Mouse (Mus musculus) small intestine, adult 2 months (tissue): Measurements from ENCODE around the gene Cpox. TPM values are rescaled to one million over a fixed set of nuclear protein-coding genes. Genes with fewer than 3 reads are reported as not detected.

ENCODE experiments used
- H3K27ac ChIP-seq: fragments of 200-500 bp; 2 replicates; pipeline ENCODE4 v1.5.1; 2012; ENCODE audit warnings: low read depth, low read length, control low read depth, inconsistent platforms; ENCODE audit not compliant: insufficient read depth
- H3K27me3 ChIP-seq: fragments of 200-500 bp; 2 replicates; pipeline ENCODE4 v1.6.1; 2012; ENCODE audit warnings: mild to moderate bottlenecking, moderate library complexity, low read length, inconsistent platforms; ENCODE audit not compliant: control insufficient read depth, insufficient read depth
- H3K36me3 ChIP-seq: fragments of 200-500 bp; 2 replicates; pipeline ENCODE4 v1.6.1; 2012; ENCODE audit warnings: mild to moderate bottlenecking, low read length, control low read depth, inconsistent platforms; ENCODE audit not compliant: control insufficient read depth, insufficient read depth
- H3K4me1 ChIP-seq: fragments of 200-500 bp; 2 replicates; pipeline ENCODE4 v1.6.1; 2012; ENCODE audit warnings: low read length, inconsistent platforms, mixed read lengths; ENCODE audit not compliant: control insufficient read depth, insufficient read depth, insufficient read length
- H3K4me3 ChIP-seq: fragments of 200-500 bp; 2 replicates; pipeline ENCODE4 v1.5.1; 2012; ENCODE audit warnings: low read depth, mild to moderate bottlenecking, control low read depth, inconsistent platforms, low read length, moderate library complexity
- CTCF ChIP-seq: fragments of 200-500 bp; IDR thresholded peaks from 2 replicates; pipeline ENCODE4 v1.5.1; 2012; ENCODE audit warnings: low read depth, mild to moderate bottlenecking, control low read depth, inconsistent platforms, low read length, moderate library complexity, mixed read lengths; ENCODE audit not compliant: insufficient replicate concordance, insufficient read length; ENCODE audit errors: extremely low read depth
- POLR2A ChIP-seq: fragments of 200-500 bp; IDR thresholded peaks from 2 replicates; pipeline ENCODE4 v1.6.1; 2012; ENCODE audit warnings: low read depth, mild to moderate bottlenecking, control low read depth, inconsistent platforms, low read length, moderate library complexity
- WGBS: fragments of 180-500 bp; shearing (Covaris S2); methylation state at CpG from one replicate; pipeline ENCODE4 v1.1.7; 2018; 5-methylcytosine and 5-hydroxymethylcytosine counted together
- polyA plus RNA-seq: library from polyadenylated mRNA; depleted of rRNA; stranded (reverse); fragments of >200 nt; gene quantifications from 2 replicates; pipeline ENCODE4 v1.2.3, GENCODE M21; 2012

Cpox gene
- polyA plus RNA-seq, 1 experiment = 12.0 TPM

DNA sequence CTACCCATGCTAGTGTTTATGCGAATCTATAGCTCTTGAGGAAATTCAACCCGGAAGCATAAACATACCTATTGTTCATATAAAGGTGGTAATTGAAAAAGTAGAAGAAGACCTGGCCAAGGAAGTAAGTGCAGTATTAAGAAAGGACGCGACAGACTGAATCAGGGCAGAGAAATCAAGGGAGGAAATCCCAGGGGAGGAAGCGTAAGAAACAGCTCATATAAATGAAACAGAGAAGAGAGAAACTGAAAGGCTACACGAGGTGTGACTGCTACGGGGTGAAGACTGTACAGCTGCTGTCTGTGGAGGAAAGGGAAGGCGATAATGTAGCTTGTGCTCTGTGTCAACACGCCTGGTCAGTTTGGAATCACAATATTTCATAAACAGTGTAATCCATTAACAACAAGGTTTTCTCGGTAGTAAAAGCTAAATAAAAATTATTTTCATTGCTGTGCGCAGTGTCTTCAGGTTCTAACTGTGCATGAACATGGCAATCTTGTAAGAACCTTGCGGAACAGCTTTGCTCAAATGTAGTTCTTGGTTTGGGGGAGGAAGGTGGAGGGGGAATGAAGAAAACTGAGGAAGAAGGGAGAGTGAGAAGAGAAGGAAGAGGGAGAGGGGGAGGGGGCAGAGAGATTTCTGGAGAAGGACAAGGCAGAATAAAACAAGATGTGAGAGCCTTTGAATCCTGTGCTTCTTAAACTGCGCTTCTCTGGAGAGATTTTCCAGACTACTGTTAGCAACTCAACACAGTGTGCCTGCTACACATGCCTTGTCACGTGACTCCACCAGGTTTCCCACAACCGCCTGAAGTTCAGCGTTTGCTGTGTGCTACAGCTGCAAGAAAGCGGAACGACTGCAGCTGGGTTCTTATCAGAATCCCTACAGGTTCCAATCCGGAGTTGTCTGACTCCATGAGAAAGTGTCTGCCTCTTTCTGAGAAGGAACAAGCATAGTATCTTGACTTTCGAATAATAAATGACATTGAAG lies 15.8 kb downstream of the Cpox start:
- no peak for TF ChIP-seq POLR2A
- TF ChIP-seq CTCF = no peak
- Histone ChIP-seq H3K4me3 (no peak overlapping the region), H3K36me3 (0 out of 2 replicates have a peak, but pooled peaks cover 1% of the 10 kb centered on the region), H3K4me1 (peaks cover 6% of the 10 kb centered on the region; the same call in 1 of the 2 replicates), H3K27me3 (no peaks in the 10 kb centered on the region), H3K27ac (peak overlapping the region; percentile 22; the same call in 1 of the 2 replicates)
- 43% methylated on average over 20 of the region's 20 CpGs for WGBS

- 84% methylated on average over 1 of the region's 1 CpGs for WGBS
- no peak overlapping the region for H3K27ac ChIP-seq
- no peak for TF ChIP-seq POLR2A
- TF ChIP-seq CTCF = no peak
- no peaks in the 10 kb centered on the region for H3K36me3 ChIP-seq
- no peaks in the 10 kb centered on the region for H3K27me3 ChIP-seq
- peaks cover 6% of the 10 kb centered on the region; the same call in 1 of the 2 replicates for H3K4me1 ChIP-seq
- H3K4me3 ChIP-seq = no peak overlapping the region
Measured at GRCm38 (mm10) chr16:58688534-58688933, 18.4 kb downstream of the Cpox start.

DNA sequence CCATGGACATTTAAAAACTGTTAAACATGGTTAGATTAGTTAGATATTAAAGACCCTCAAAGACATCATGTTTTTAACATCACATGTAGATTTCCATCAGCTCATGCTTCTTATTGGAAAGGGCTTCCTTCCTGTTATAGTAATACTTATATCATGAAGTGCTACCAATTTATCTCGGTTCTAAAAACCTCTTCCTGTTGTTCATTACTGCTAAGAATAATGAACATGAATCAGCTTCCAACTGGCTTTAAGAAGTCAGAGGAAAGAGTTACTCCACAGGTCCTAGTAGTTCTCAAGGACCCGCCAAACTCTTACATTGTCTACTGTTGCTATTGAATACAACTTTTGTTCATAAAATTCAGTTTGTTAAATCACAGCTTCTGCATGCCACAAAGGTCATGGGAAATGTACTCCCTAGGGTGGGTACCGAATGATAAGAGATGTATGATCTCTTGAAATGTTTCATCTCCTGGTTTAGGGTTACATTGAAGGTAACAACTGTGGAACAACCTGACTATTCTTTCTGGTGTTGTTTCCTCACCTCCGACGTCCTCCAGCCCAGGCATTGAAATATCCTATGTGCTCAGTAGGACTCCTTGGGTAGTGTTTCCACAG lies 19.6 kb downstream of the Cpox start:
- Histone ChIP-seq H3K4me3 (no peak overlapping the region), H3K36me3 (no peaks in the 10 kb centered on the region), H3K27ac (no peak overlapping the region), H3K4me1 (peaks cover 6% of the 10 kb centered on the region; the same call in 1 of the 2 replicates), H3K27me3 (no peaks in the 10 kb centered on the region)
- TF ChIP-seq CTCF (no peak), POLR2A (no peak)
- WGBS = 62% methylated on average over 5 of the region's 5 CpGs

DNA sequence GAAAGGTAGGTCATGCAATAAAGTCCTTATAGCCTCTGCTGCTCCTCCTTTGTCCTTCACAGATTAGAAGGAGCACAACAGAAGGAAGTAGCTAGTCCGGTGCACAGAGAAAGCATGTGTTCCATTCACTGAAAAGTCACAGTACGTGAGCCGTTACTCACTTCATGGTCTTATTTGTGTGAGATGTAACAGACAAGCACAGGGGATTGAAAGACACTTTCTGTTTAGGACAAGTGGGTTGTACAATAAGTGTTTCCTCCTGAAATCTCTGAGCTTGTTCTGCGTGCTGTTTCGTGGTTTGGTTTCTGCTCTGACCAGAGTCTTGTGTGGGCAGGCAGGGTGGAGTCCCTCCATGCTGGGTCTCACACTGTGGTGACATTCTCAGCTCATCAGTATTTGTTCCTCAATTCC lies 20.2 kb downstream of the Cpox start:
- Histone ChIP-seq H3K27ac (peak overlapping the region; percentile 60), H3K4me3 (no peak overlapping the region), H3K27me3 (no peaks in the 10 kb centered on the region), H3K4me1 (peaks cover 6% of the 10 kb centered on the region; the same call in 1 of the 2 replicates), H3K36me3 (no peaks in the 10 kb centered on the region)
- TF ChIP-seq POLR2A (no peak), CTCF (no peak)
- 44% methylated on average over 5 of the region's 5 CpGs for whole genome bisulfite sequencing

GRCm38 (mm10) chr16:58694091-58694490 lies 24.0 kb downstream of the Cpox start:
- H3K4me1 ChIP-seq = peaks cover 6% of the 10 kb centered on the region; the same call in 1 of the 2 replicates
- no peak for TF ChIP-seq POLR2A
- WGBS = 86% methylated on average over 5 of the region's 5 CpGs
- H3K27ac ChIP-seq = no peak overlapping the region
- no peaks in the 10 kb centered on the region for H3K27me3 ChIP-seq
- no peak overlapping the region for H3K4me3 ChIP-seq
- H3K36me3 ChIP-seq = no peaks in the 10 kb centered on the region

DNA sequence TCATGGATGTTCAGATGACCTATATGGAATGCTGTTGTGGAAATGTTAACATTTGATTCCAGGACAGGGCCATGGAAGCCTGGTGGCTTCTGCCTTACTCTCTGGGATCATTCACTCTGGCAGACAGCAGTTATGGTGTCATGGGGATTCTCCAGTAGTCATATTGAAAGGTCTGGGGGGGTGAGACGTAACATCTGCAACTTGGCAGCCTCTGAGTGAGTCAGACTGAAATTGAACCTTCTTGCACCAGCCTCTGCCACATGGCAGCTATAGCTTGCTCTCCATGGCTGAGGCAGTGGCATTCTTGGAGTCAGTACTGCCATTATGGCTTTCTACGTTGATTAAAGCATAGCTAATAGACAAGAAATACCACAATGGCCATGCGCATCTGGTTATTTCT lies 26.7 kb downstream of the Cpox start:
- H3K4me3 ChIP-seq = no peak overlapping the region
- no peak overlapping the region for H3K27ac ChIP-seq
- H3K4me1 ChIP-seq = peaks cover 2% of the 10 kb centered on the region; the same call in 1 of the 2 replicates
- no peaks in the 10 kb centered on the region for H3K27me3 ChIP-seq
- 88% methylated on average over 3 of the region's 3 CpGs for WGBS
- TF ChIP-seq POLR2A = no peak
- no peak for TF ChIP-seq CTCF
- no peaks in the 10 kb centered on the region for H3K36me3 ChIP-seq

DNA sequence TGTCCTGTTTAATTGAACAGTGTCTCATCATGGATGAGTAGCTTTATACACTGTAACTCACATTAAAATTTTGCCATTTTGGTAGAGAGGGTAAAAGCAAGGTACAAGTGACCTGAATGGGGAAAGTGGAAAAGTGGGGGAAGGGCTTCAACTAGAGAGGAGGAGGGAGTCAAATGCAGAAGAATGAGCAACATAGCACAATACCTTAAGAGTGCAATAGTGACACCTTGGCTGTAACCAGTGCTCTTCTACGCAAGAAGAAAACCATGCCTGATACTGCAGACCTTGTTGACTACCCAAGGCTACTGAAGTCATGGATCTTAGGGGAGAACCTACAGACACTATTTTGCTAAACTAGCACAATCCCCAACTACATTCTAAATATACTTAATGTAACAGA lies 27.2 kb downstream of the Cpox start:
- Histone ChIP-seq H3K4me3 (no peak overlapping the region), H3K36me3 (no peaks in the 10 kb centered on the region), H3K27me3 (no peaks in the 10 kb centered on the region), H3K27ac (no peak overlapping the region), H3K4me1 (peaks cover 4% of the 10 kb centered on the region; the same call in 1 of the 2 replicates)
- WGBS = 95% methylated on average over 1 of the region's 1 CpGs
- TF ChIP-seq CTCF (no peak), POLR2A (no peak)
